Mouse (Mus musculus) lung, postnatal 25 days (tissue): Measurements from ENCODE around the gene Mapk7.
A peak's percentile ranks its signal among the peaks of the same experiment; 100 is the strongest.

ENCODE experiments used
- DNase-seq: peaks from one replicate; pipeline ENCODE4 v3.0.0; 2022; ENCODE audit warnings: low spot score

The Mapk7 gene

GRCm38 (mm10) chr11:61494129-61494997 is at the start of gene Mapk7:
Gene Mapk7 (minus strand): TSS chr11:61494406.
- DNase-seq, result peak; percentile 96

GRCm38 (mm10) chr11:61541106-61541505 is 46.9 kb upstream of the Mapk7 start:
- DNase-seq, result no peak

GRCm38 (mm10) chr11:61540642-61541041 is 46.4 kb upstream of the Mapk7 start:
- no peak for DNase-seq

- no peak for DNase-seq
Measured at GRCm38 (mm10) chr11:61537362-61537761, 43.2 kb upstream of the Mapk7 start.

GRCm38 (mm10) chr11:61536952-61537351 is 42.7 kb upstream of the Mapk7 start:
- peak; percentile 19 for DNase-seq

GRCm38 (mm10) chr11:61535530-61535929 is 41.3 kb upstream of the Mapk7 start:
- DNase-seq, result peak; percentile 64

- DNase-seq, result peak; percentile 82
Measured at GRCm38 (mm10) chr11:61533571-61533970, 39.4 kb upstream of the Mapk7 start.

GRCm38 (mm10) chr11:61532820-61533219 is 38.6 kb upstream of the Mapk7 start:
- DNase-seq, result peak; percentile 41

- peak; percentile 75 for DNase-seq
Measured at GRCm38 (mm10) chr11:61529268-61529713, 35.1 kb upstream of the Mapk7 start.

- peak; percentile 19 for DNase-seq
Measured at GRCm38 (mm10) chr11:61526872-61527271, 32.7 kb upstream of the Mapk7 start.

- no peak for DNase-seq
Measured at GRCm38 (mm10) chr11:61519484-61520107, 25.4 kb upstream of the Mapk7 start.

GRCm38 (mm10) chr11:61518871-61519270 is 24.7 kb upstream of the Mapk7 start:
- DNase-seq, result no peak

- no peak for DNase-seq
Measured at GRCm38 (mm10) chr11:61517971-61518370, 23.8 kb upstream of the Mapk7 start.

- peak; percentile 58 for DNase-seq
Measured at GRCm38 (mm10) chr11:61514953-61515352, 20.7 kb upstream of the Mapk7 start.

- peak; percentile 96 for DNase-seq
Measured at GRCm38 (mm10) chr11:61504713-61505257, 10.6 kb upstream of the Mapk7 start, which contains the start of gene B9d1. Gene B9d1 (plus strand): TSS chr11:61505144.

- DNase-seq, result no peak
Measured at GRCm38 (mm10) chr11:61503933-61504332, 9.7 kb upstream of the Mapk7 start.

GRCm38 (mm10) chr11:61498736-61499504 is 4.7 kb upstream of the Mapk7 start:
- DNase-seq, result no peak

GRCm38 (mm10) chr11:61497490-61497889 is 3.3 kb upstream of the Mapk7 start:
- no peak for DNase-seq

- no peak for DNase-seq
Measured at GRCm38 (mm10) chr11:61495528-61495927, 1.3 kb upstream of the Mapk7 start.

GRCm38 (mm10) chr11:61493525-61494128 is 579 bp downstream of the Mapk7 start:
- no peak for DNase-seq

- no peak for DNase-seq
Measured at GRCm38 (mm10) chr11:61492749-61493401, 1.3 kb downstream of the Mapk7 start.
